Mouse (Mus musculus) thymus, postnatal 14 days (tissue): ENCODE measurements around the gene Sypl2.

ENCODE experiments used
- DNase-seq: peaks from one replicate; pipeline ENCODE4 v3.0.0; 2021

Sypl2 gene

GRCm38 (mm10) chr3:108174672-108175531 is 51.5 kb downstream of the Sypl2 start:
- no peak for DNase-seq

- no peak for DNase-seq
Observed at GRCm38 (mm10) chr3:108169199-108169598, 57.2 kb downstream of the Sypl2 start.

GRCm38 (mm10) chr3:108167499-108167898 is 58.9 kb downstream of the Sypl2 start:
- DNase-seq: no peak

GRCm38 (mm10) chr3:108166486-108167211 is 59.8 kb downstream of the Sypl2 start:
- peak; percentile 68 for DNase-seq

- no peak for DNase-seq
Observed at GRCm38 (mm10) chr3:108165532-108166315, 60.7 kb downstream of the Sypl2 start.

- DNase-seq: peak; percentile 82
Observed at GRCm38 (mm10) chr3:108164807-108165206, 61.6 kb downstream of the Sypl2 start.

- no peak for DNase-seq
Observed at GRCm38 (mm10) chr3:108164091-108164490, 62.4 kb downstream of the Sypl2 start.
